Mouse (Mus musculus): Measurements from ENCODE around the gene Aox1.

DNA sequence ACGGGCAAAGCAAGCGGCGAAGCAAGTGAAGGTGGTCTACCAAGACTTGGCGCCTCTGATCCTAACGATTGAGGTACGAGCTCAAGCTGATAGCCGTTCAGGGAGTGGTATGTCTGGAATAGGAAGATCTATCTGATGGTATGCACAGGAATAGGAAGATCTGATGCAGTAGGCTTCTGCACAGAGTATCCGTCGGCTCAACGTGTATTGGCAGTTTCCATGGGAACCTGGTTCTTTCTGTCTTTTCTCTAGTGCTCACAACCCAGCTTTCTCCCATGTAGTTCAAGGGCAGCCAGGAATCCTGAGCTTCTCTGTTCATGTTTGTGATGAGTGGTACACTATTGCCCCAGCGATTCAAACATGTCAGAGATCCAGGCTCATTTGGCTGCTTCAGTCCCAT lies 40.4 kb downstream of the Aox1 start:
- TF ChIP-seq CTCF (conservative IDR thresholded peaks at IDR 0.05; ENCODE audit: low read length) (no peak), NANOG (IDR thresholded peaks at IDR 0.05; ENCODE audit: borderline replicate concordance, low read length) (no peak)
